Mouse (Mus musculus) heart, postnatal 0 days (tissue): ENCODE data around the gene Snx27.

Experiments
- CTCF ChIP-seq: IDR thresholded peaks from 2 replicates; pipeline ENCODE4 v1.5.1; 2016; ENCODE audit warnings: antibody characterized with exemption, control low read depth, low read depth
- EP300 ChIP-seq: IDR thresholded peaks from 2 replicates; pipeline ENCODE4 v1.6.1; 2016; ENCODE audit warnings: antibody characterized with exemption, low read depth

DNA sequence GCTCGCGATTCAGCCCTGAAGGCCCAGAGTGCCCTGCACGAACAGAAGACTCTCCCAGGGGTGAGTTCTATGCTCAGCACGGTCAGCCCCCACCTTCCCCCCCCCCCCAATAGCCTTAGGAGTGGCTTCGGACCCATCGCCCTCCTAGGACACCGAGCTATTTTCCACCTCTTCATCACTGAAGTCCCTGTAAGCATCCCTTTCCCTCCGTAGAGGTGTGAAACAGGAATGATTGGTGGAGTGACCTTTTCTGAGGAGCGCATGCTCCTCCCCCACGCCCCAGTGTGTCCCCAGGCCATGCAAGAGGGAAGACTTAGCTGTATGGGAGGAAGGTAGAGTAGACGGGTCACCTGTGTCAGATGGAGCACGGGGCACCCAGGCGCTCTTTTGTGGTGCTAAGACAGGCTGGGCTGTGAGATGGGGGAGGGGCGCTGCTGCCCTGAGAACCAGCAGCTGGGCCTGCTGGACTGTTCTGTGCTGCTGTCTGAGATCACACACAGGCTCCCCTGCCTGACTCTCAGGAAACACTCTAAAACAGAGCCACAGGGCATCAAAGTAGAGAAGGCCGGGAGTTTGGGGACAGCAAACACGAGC is 102.1 kb downstream of the Snx27 start, which contains the start of gene Riiad1:
- TF ChIP-seq CTCF (no peak), EP300 (no peak)
